Mouse (Mus musculus) c-Kit-positive CD71-positive TER-119-negative erythroid progenitor cells, embryonic 14.5 days (primary cell): ENCODE results near the gene Gm10295.

Experiments
- DNase-seq: peaks from one replicate; pipeline ENCODE4 v3.0.0-alpha.2; 2013; ENCODE audit warnings: low read depth

Gene Gm10295

DNA sequence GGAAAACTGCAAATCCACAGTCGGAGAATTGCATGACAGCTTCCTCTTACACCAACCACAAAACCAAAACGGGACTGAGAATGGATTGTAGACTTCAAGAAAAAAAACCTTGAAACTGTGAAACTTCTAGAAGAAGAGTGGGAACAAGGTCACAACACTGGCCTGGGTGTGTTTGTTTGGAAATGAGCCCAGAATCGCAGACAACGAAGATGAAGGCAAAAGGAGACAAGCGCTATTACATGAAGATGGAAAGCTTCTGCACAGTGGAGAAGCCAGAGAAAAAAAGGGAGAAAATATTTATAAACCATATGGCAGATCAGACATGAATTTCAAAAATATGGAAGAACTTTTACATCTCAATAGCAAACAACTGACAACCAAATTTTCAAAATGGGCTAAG lies 4.3 kb upstream of the Gm10295 start:
- DNase-seq, result no peak

DNA sequence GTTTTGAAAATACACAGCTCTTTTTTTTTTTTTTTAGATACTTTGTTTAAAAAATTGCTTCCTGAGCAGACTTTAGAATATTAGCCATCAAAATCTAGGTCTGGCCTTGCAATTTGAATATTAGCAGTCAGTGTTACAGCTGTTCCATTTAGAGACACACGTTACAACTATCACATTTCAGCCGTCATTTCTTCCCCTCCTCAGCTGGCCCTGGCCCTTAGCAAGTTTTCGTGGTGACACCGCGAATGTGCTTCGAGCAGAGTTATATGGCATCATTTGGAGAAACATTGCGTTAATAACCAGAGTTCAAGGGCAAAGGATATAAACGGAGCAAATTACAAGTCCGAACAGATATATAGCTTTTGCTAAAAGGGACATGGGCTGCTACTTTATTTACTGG lies 2.4 kb downstream of the Gm10295 start:
- DNase-seq, result no peak

DNA sequence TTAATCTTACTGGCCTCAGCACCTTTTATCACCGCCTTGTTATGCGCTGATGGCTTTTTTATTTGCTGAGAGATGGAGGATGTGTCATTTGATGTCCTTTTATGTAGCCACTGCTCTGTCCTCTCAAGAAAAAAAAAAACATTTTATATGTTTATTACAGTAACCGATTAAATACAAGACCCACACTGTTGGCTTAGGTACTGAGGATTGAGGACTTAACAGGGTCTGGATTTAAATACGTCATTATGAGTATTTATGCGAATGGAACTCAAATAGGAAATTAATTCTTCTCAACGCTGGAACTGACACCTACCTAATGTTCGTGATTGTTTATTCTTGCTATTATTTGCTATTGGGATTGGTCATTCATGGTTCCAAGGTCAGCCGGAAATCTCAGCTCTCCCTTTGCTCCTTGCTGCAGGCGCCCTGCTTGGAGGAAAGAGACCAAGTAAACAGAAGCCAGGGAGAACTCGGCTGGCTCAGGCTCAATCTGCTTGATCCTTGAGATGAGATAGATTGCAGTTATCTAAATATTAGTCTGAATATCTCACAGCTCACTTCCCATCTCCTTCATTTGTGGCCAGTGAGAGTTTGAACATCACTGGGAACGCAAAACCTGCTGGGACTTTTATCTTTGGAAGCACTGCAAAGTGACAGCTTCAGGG lies 26.2 kb downstream of the Gm10295 start:
- no peak for DNase-seq

DNA sequence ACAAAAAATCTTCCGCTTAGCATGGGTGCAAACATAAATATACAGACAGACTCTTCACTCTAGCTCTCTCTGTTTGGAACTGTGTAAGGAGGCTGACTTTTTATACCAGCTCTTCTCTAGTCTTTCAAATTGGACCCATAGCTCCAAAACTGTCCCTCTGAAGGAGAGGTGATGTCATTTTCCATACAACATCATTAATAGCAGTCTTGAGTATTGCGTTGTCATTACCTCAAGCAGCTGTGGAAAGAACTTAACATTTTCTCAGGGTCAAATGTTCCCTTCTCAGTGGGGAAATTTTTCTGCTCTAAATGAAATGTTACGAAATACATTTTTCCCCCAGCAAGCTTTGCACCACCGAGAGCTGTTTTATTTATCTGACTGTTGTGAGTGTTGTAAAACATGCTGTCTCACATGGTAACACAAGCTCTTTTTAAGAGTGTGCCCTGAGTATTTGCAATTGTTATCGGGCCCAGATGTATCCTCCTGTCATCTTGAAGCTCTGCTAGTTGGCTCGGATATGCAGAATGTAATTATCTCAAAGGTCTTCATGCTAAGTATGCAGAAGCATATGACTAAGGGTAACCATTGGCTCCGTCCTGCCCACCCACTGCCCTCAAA lies 38.0 kb downstream of the Gm10295 start:
- no peak for DNase-seq

DNA sequence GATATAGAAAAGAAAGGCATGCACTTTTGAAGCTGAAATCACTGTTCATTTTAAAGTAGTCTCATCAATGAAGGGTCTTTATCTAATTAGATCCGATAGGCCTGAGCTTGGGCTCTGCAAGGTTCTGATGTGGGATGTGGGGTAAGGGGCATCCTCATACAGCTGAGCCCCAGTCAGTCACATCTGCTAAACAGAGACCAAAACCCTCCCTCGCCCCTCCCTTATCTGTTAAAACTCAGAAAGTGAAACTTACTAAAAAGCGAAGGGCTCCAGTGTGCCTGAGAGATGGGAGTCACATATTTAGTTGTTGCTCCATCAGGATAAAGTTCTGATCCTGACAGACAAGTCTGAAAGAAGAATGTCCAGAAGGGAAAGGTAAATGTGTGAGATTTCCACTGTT lies 38.9 kb downstream of the Gm10295 start:
- no peak for DNase-seq

DNA sequence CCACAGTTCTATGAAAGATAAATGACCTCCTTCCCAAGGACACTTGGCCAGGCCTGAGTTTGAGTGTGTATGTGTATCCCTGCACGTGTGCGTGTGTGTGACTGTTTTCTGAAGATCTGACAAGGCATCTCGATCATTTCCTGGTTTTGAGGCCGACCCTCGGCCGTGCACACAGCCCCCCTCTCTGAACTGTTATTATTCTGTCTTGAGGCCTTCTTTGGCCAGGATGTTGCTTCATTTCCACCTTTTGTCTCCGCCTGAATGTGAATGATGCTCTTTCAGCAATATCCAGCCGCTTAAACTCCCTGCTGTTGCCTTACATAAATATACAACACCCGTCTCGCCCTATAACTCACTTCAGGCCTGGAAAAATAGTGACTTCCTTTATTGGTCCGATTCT lies 39.9 kb downstream of the Gm10295 start:
- no peak for DNase-seq

DNA sequence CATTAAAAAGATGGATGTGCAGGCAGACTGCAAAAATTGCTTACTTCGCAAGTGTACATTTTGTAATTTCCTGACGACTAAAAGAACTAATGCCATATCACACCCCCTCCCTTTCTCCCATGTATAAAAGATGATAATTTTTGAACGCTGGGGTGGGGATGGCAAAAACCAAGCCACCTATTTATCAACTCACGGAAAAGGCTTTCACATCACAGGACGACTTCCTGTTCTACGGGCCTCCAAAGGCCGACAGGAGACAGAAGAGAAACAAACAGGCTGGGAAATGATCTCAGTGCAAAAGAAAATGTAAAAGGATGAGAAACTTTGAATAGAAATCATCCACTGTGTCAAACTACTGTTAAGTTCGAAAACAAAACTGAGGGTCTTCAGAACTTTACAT lies 43.2 kb downstream of the Gm10295 start:
- no peak for DNase-seq

DNA sequence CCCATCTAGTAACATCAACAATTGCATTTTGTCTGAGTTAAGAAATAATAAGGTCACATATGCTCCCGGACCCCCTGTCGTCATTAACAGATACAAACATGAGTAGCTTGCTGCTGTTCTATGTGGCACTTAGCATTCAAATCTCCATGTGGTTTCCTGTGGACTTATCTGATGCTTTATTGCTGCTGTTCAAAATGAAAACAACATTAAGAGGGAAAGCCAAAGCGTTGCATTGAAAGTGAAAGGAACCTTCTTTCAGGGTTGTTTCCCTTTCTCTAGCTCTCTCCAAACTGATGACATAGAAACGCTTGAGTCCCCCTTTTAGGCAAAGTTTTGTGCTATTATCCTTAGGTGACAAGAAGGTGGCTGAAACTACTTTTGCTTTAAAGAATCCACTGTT lies 48.6 kb downstream of the Gm10295 start:
- no peak for DNase-seq
